Mouse (Mus musculus): ENCODE data around the gene Aldh3b2.

DNA sequence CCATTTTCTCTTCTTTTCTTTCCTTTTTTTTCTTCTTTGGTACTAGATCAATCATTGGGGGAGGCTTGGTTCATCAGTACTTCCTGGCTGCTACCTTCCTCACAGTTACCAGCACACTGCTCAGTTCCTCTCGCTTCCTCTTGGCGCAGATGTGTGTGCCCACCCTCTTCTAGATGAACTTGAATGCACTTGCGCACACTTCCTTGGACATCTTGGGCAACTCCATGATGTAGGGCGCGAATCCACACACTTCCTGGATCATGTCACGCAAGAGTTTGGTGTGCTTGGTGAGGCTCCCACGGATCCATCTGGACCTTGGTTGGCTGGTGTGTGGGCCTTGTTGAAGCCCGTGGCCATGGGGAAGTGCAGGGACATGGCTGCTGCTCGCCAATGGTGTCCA, 40.4 kb upstream of the Aldh3b2 start:
- no peak for TF ChIP-seq E2F4 (IDR thresholded peaks at IDR 0.05; ENCODE audit: insufficient read depth)
- no peak for TF ChIP-seq CEBPB (IDR thresholded peaks at IDR 0.05; ENCODE audit: insufficient read depth, poor library complexity, severe bottlenecking)
- no peak for TF ChIP-seq USF1 (IDR thresholded peaks at IDR 0.05; ENCODE audit: low read depth)
- TF ChIP-seq POLR2A (IDR thresholded peaks at IDR 0.05; ENCODE audit: insufficient read length, low read depth) = no peak
- TF ChIP-seq POLR2AphosphoS2 (IDR thresholded peaks at IDR 0.05; ENCODE audit: insufficient read length, low read depth) = no peak

Measured in myocyte (in vitro differentiated cells).